Mouse (Mus musculus): ENCODE data around the gene Tmem14c. TPM values are rescaled to one million over a fixed set of nuclear protein-coding genes. Genes with fewer than 3 reads are reported as not detected.

The Tmem14c gene
- 298 and 302 TPM in 2 replicates for polyA plus RNA-seq (2015; fragmentation: Nextera tagmentation; extraction: Ambion mirVana)

DNA sequence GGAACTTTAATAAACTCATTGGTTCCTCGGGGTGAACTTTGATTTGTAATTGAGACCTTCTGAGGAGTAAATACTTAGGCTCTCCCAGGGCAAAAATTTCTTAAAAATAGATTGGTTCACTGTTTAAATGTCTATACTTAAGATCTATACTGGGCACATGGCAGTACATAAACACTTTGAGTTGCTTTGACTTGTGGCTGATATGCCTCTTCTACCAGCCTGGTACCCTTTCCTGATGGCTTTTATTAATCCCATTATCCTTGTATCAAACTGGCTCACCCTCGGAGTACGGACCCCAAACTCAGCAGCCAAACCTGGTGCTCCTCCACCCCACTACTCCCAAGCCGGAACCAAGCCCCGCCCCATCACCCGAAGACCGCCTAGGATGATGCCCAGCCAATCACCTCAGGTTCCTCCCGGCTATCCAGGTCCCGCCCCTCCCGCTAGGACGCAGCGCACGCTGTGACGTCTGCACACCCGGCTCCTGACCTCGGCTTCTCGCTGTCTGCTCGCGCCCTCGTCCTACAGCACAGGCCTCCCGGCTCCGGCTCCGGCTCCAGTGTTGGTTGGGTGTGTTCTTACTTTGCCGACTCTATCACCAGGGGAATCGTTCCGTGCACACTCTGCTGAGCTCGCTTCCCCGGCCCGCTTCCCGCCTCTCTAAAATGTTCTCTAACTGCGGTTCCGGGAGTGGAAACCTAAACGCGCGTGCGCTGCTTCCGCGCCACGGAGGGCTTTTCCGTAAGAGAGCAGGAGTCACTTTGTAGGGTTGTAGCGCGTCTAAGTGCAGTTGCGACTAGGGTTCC is at the start of gene Tmem14c:
Gene Tmem14c, plus strand, starts transcription at position 464 of the 806 bp plus-strand sequence.
- H3K4me1 ChIP-seq (replicated peaks; ENCODE audit: control insufficient read depth, insufficient read depth) = 0 out of 2 replicates have a peak, but pooled peaks cover 2% of the 10 kb centered on the region
- H3K4me2 ChIP-seq (replicated peaks; ENCODE audit: low read depth) = peak within 1 kb of the TSS; percentile 70
- WGBS = under 1% methylated on average over 43 of the region's 43 CpGs
- H3K36me3 ChIP-seq (ENCODE audit: control insufficient read depth, insufficient read depth, low read length) = peaks cover 13% of the 10 kb centered on the region; the same call in 1 of the 2 replicates
- DNase-seq (ENCODE audit: low spot score) = peak; percentile 97
- TF ChIP-seq EP300 (optimal IDR thresholded peaks at IDR 0.05) (no peak), CTCF (IDR thresholded peaks at IDR 0.05; ENCODE audit: low read depth) (no peak)
- H3K4me3 ChIP-seq (ENCODE audit: low read depth, low read length) = peak within 1 kb of the TSS; percentile 68
- H3K9me3 ChIP-seq (ENCODE audit: control insufficient read depth, low read length) = no peaks in the 10 kb centered on the region
- H3K9ac ChIP-seq (ENCODE audit: low read length) = peak within 1 kb of the TSS; percentile 70
- peak within 1 kb of the TSS; percentile 96 for H3K27ac ChIP-seq (replicated peaks)
- peak; percentile 98 for ATAC-seq (ENCODE audit: low FRiP score, low TSS enrichment)
- H3K27me3 ChIP-seq (ENCODE audit: control insufficient read depth, insufficient read depth, low read length) = no peaks in the 10 kb centered on the region

DNA sequence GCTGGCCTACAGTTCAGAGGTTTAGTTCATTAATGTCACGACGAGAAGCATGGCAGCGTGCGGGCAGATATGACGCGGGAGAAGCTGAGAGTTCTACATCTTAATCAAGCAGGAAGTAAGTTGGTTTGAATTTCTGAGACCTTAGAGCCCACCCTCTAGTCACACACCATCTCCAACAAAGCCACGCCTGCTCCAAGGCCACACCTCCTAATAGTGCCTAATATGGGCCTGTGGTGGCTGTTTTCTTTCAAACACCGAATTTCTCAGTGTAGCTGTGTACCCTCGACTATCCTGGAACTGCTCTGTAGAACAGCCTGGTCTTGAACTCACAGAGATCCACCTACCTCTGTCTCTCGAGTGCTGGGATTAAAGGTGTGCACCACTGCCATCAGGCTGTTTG is 48.5 kb upstream of the Tmem14c start:
- ATAC-seq (ENCODE audit: low FRiP score, low TSS enrichment) (no peak), DNase-seq (ENCODE audit: low spot score) (no peak)
- Histone ChIP-seq H3K9me3 (ENCODE audit: control insufficient read depth, low read length) (no peaks in the 10 kb centered on the region), H3K4me1 (replicated peaks; ENCODE audit: control insufficient read depth, insufficient read depth) (no peaks in the 10 kb centered on the region), H3K36me3 (ENCODE audit: control insufficient read depth, insufficient read depth, low read length) (no peaks in the 10 kb centered on the region), H3K27ac (replicated peaks) (no peak overlapping the region), H3K9ac (ENCODE audit: low read length) (no peak overlapping the region), H3K4me3 (ENCODE audit: low read depth, low read length) (no peak overlapping the region), H3K4me2 (replicated peaks; ENCODE audit: low read depth) (no peak overlapping the region), H3K27me3 (ENCODE audit: control insufficient read depth, insufficient read depth, low read length) (no peaks in the 10 kb centered on the region)
- TF ChIP-seq EP300 (optimal IDR thresholded peaks at IDR 0.05) (no peak), CTCF (IDR thresholded peaks at IDR 0.05; ENCODE audit: low read depth) (no peak)
- 91% methylated on average over 10 of the region's 10 CpGs for WGBS

DNA sequence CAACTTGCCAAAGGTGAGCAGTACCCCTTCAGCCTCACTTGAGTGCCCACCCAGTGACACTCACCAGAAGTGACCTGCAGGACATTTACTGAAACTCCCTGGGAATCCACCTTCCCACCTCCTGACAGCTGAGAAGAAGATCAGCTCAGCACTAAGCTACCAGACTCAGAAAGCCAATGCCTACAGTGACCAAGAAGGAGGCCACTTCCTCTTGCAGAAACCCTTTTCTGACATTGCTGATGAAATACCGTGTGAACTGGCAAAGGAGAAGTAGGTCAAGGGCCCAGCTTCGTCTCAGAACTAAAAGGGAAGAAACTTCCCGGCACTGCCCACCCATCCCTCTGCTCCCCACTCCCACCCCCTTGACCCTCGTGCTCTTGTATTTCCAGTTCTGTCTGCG is 47.5 kb upstream of the Tmem14c start:
- ATAC-seq (ENCODE audit: low FRiP score, low TSS enrichment) (no peak), DNase-seq (ENCODE audit: low spot score) (no peak)
- WGBS = 74% methylated on average over 5 of the region's 5 CpGs

DNA sequence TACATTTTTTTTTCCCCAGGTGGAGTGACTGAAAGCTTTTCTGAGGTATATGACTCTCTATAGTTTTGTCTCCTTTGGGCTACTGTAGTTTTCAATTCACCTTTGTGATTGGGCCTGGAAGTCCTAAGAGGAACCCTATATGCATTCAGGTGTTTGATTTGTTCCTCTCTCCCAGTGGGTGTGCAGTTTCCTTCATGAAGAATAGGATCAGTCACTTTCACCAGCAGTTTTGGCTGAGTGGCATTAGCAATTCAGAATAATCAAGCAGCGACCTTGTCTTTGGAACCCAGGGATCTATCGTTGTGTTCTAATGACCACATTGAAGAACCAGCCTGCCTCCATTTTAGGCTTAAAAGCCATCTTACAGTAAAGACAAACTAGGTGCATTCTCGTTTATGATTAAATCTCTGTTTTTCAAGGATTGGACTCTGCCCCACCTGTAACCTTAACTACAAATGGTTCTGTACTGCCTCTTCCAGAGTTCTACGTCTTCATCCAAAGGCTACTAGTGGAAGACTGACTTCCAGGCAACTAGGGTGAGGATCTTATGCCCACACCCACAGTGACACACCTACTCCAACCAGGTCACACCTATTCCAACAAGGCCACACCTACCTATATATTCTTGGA is 46.2 kb upstream of the Tmem14c start:
- H3K27ac ChIP-seq (replicated peaks) = no peak overlapping the region
- 88% methylated on average over 4 of the region's 4 CpGs for WGBS
- no peak overlapping the region for H3K4me3 ChIP-seq (ENCODE audit: low read depth, low read length)
- H3K4me1 ChIP-seq (replicated peaks; ENCODE audit: control insufficient read depth, insufficient read depth) = no peaks in the 10 kb centered on the region
- DNase-seq (ENCODE audit: low spot score) (no peak), ATAC-seq (ENCODE audit: low FRiP score, low TSS enrichment) (no peak)
- no peaks in the 10 kb centered on the region for H3K27me3 ChIP-seq (ENCODE audit: control insufficient read depth, insufficient read depth, low read length)
- no peak overlapping the region for H3K4me2 ChIP-seq (replicated peaks; ENCODE audit: low read depth)
- no peak for TF ChIP-seq CTCF (IDR thresholded peaks at IDR 0.05; ENCODE audit: low read depth)
- no peak for TF ChIP-seq EP300 (optimal IDR thresholded peaks at IDR 0.05)
- H3K36me3 ChIP-seq (ENCODE audit: control insufficient read depth, insufficient read depth, low read length) = no peaks in the 10 kb centered on the region
- H3K9ac ChIP-seq (ENCODE audit: low read length) = no peak overlapping the region
- H3K9me3 ChIP-seq (ENCODE audit: control insufficient read depth, low read length) = no peaks in the 10 kb centered on the region

More for the DNA sequence above, 47.5 kb upstream of the Tmem14c start:
- Histone ChIP-seq H3K4me2 (replicated peaks; ENCODE audit: low read depth) (no peak overlapping the region), H3K9me3 (ENCODE audit: control insufficient read depth, low read length) (no peaks in the 10 kb centered on the region), H3K4me1 (replicated peaks; ENCODE audit: control insufficient read depth, insufficient read depth) (no peaks in the 10 kb centered on the region), H3K36me3 (ENCODE audit: control insufficient read depth, insufficient read depth, low read length) (no peaks in the 10 kb centered on the region), H3K4me3 (ENCODE audit: low read depth, low read length) (no peak overlapping the region), H3K27me3 (ENCODE audit: control insufficient read depth, insufficient read depth, low read length) (no peaks in the 10 kb centered on the region), H3K9ac (ENCODE audit: low read length) (no peak overlapping the region), H3K27ac (replicated peaks) (no peak overlapping the region)
- TF ChIP-seq EP300 (optimal IDR thresholded peaks at IDR 0.05) (no peak), CTCF (IDR thresholded peaks at IDR 0.05; ENCODE audit: low read depth) (no peak)

DNA sequence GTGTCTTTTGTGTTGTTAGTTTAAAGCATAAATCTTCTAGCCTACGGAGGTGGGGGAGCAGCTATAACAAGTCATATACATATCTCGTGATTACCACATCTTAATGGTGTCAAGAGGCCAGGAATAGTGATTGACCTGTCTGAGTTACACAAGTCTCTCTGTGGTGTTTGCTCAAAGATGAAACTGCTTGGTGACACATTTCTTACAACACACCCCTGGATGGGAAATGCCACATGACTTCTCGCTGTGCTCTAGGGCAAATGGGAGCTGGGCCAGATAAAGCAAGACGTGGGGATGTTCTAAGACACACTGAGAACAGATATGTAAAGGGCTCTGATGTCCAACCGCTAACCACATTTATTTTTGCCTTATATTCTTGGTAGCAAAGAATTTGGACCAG is 44.8 kb upstream of the Tmem14c start:
- Histone ChIP-seq H3K9me3 (ENCODE audit: control insufficient read depth, low read length) (no peaks in the 10 kb centered on the region), H3K27ac (replicated peaks) (no peak overlapping the region), H3K27me3 (ENCODE audit: control insufficient read depth, insufficient read depth, low read length) (no peaks in the 10 kb centered on the region), H3K4me2 (replicated peaks; ENCODE audit: low read depth) (no peak overlapping the region), H3K9ac (ENCODE audit: low read length) (no peak overlapping the region), H3K4me1 (replicated peaks; ENCODE audit: control insufficient read depth, insufficient read depth) (no peaks in the 10 kb centered on the region), H3K4me3 (ENCODE audit: low read depth, low read length) (no peak overlapping the region), H3K36me3 (ENCODE audit: control insufficient read depth, insufficient read depth, low read length) (no peaks in the 10 kb centered on the region)
- TF ChIP-seq CTCF (IDR thresholded peaks at IDR 0.05; ENCODE audit: low read depth) (no peak), EP300 (optimal IDR thresholded peaks at IDR 0.05) (no peak)
- no peak for DNase-seq (ENCODE audit: low spot score)
- 73% methylated on average over 5 of the region's 5 CpGs for WGBS
- peak; percentile 40; the same call in 1 of the 2 replicates for ATAC-seq (ENCODE audit: low FRiP score, low TSS enrichment)

DNA sequence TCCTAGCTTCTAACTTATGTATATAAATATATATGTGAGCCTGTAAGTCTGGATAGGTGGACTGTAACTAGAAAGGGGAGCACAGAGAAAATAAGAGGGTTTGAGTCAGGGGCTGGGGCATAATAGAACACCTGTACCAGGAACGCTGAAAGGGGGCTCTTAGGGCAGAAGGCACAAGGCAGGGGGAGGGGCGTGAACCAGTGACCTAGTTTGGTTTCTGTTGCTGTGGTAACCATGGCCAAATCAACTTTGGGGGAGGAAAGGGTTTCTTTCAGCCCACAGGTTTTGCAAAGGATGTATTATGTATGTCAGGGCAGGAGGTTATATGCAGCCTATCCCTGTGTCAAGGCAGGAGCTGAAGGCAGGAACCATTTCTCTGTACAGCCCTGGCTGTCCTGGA is 44.3 kb upstream of the Tmem14c start:
- H3K4me1 ChIP-seq (replicated peaks; ENCODE audit: control insufficient read depth, insufficient read depth) = no peaks in the 10 kb centered on the region
- no peak overlapping the region for H3K4me2 ChIP-seq (replicated peaks; ENCODE audit: low read depth)
- 77% methylated on average over 2 of the region's 2 CpGs for WGBS
- no peak for ATAC-seq (ENCODE audit: low FRiP score, low TSS enrichment)
- H3K9me3 ChIP-seq (ENCODE audit: control insufficient read depth, low read length) = no peaks in the 10 kb centered on the region
- H3K27ac ChIP-seq (replicated peaks) = no peak overlapping the region
- H3K4me3 ChIP-seq (ENCODE audit: low read depth, low read length) = no peak overlapping the region
- H3K36me3 ChIP-seq (ENCODE audit: control insufficient read depth, insufficient read depth, low read length) = no peaks in the 10 kb centered on the region
- DNase-seq (ENCODE audit: low spot score) = no peak
- no peaks in the 10 kb centered on the region for H3K27me3 ChIP-seq (ENCODE audit: control insufficient read depth, insufficient read depth, low read length)
- H3K9ac ChIP-seq (ENCODE audit: low read length) = no peak overlapping the region
- no peak for TF ChIP-seq CTCF (IDR thresholded peaks at IDR 0.05; ENCODE audit: low read depth)
- TF ChIP-seq EP300 (optimal IDR thresholded peaks at IDR 0.05) = no peak
